Mouse (Mus musculus): ENCODE measurements around the gene Ncan. TPM values are rescaled to one million over a fixed set of nuclear protein-coding genes. Genes with fewer than 3 reads are reported as not detected.

The Ncan gene
- polyA plus RNA-seq, 1 experiment: 82.5 TPM

DNA sequence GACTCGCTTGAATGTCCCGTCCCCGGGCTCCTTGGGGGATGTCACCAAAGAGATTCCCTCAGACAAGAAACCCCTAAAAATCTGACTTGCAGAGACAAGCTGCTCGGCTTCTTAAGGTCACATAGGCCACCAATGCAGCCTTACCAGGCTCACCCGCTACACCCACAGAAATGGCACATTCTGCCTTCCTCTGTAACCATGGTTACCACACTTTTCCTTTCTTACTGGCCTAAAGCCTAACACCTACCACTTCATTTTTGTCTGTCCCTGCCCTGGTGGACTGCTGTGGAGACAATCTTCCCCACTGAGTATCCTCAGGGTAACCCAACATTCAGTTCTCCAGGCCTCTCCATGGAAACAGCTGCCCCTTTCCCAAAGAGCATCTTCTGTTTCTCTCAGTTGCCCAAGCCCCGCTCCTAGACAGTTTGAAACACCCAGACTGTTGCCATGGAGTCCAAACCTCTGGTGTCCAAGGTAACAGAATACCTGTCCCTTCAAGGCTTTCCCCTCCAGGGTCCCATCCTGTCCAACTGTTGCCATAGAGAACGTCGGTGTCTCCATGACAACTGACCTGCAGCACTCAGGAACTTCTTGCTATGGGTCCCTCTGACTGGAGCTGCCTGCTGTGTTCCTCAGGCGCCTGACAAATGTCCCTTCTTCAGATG lies 31.2 kb downstream of the Ncan start:
- H3K27ac ChIP-seq (ENCODE audit: insufficient read depth, low read length): no peak overlapping the region
- H3K4me3 ChIP-seq (ENCODE audit: insufficient read depth, low read length): no peak overlapping the region
- TF ChIP-seq CTCF (IDR thresholded peaks at IDR 0.05; ENCODE audit: extremely low read depth, insufficient read depth, low read length): no peak
- no peak for TF ChIP-seq POLR2A (IDR thresholded peaks at IDR 0.05; ENCODE audit: extremely low read depth, insufficient read depth, low read length)
- H3K4me1 ChIP-seq (ENCODE audit: control insufficient read depth, insufficient read depth, low read length): no peaks in the 10 kb centered on the region; the same call in 1 of the 2 replicates

DNA sequence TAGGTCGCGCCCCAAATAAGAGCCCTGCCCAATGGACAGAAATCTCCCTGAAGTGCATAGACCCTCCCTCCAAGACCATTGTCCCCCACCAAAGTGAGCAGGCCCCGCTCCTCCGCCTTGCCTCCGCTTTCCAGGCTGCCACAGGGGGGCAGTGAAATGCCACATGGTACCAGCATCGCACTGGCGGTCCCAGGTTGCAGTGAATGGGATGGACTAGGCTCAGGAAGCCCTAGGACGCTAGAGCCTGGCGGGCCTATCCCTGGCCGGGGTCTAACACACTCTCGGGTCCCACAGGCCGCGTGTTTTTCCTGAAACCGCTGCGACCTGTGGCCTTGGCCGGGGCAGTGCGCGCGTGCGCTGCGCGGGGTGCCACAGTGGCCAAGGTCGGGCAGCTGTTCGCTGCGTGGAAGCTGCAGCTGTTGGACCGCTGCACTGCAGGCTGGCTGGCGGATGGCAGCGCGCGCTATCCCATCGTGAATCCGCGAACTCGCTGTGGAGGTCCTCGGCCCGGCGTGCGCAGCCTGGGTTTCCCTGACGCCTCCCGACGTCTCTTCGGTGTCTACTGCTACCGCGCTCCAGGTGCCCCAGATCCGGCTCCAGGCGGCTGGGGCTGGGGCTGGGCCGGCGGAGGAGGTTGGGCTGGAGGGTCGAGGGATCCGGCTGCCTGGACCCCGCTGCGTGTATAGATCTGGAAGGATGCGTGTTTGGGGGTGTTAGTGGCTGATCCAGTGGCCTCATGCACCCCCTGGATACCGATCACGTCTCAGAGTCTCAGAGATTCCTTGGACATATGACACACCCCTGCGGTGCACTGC lies 32.6 kb downstream of the Ncan start:
- TF ChIP-seq POLR2A (IDR thresholded peaks at IDR 0.05; ENCODE audit: extremely low read depth, insufficient read depth, low read length): no peak
- TF ChIP-seq CTCF (IDR thresholded peaks at IDR 0.05; ENCODE audit: extremely low read depth, insufficient read depth, low read length): peak; percentile 79
- Histone ChIP-seq H3K4me1 (ENCODE audit: control insufficient read depth, insufficient read depth, low read length) (no peaks in the 10 kb centered on the region; the same call in 1 of the 2 replicates), H3K4me3 (ENCODE audit: insufficient read depth, low read length) (peak overlapping the region; percentile 9), H3K27ac (ENCODE audit: insufficient read depth, low read length) (no peak overlapping the region)

DNA sequence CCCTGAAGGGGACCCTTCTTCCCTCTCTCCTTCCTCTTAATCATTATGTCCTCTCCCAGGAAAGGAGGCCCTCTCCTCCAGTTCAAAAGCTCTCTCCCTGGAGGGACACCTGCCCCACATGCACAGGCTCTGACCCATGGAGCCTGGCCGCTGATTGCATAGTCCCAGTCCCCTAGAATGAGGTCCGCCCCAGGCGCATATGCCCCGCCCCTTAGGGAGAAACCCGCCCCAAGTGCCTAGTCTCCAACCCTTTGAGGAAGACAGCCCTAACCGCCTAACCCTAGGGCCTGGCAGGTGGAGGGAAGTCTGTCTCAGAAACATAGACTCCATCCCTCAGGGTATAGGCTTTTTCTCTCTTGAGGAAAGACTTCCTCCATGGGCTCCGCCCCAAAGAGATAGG lies 33.4 kb downstream of the Ncan start:
- no peaks in the 10 kb centered on the region; the same call in 1 of the 2 replicates for H3K4me1 ChIP-seq (ENCODE audit: control insufficient read depth, insufficient read depth, low read length)
- H3K4me3 ChIP-seq (ENCODE audit: insufficient read depth, low read length): no peak overlapping the region
- H3K27ac ChIP-seq (ENCODE audit: insufficient read depth, low read length): no peak overlapping the region
- no peak for TF ChIP-seq POLR2A (IDR thresholded peaks at IDR 0.05; ENCODE audit: extremely low read depth, insufficient read depth, low read length)
- TF ChIP-seq CTCF (IDR thresholded peaks at IDR 0.05; ENCODE audit: extremely low read depth, insufficient read depth, low read length): no peak

DNA sequence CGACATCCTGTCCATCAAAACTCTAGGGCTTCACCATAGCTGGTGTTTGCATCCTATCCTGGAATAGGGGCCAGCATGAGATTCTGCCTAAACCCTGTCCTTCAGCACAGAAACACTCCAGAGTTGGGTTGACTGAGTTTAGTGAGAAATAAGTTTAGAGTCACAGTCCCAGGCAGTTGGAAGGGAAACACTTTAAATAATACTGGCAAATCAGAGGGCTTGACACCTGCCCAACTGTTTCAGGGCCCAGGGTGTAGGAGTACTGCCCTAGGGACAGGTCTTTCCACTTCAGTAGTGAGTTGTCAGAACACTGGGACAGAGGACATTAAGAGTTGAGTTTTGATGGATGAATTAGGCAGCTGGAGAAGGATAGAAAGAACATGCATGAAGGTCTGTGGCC lies 34.5 kb downstream of the Ncan start:
- Histone ChIP-seq H3K4me1 (ENCODE audit: control insufficient read depth, insufficient read depth, low read length) (no peaks in the 10 kb centered on the region; the same call in 1 of the 2 replicates), H3K4me3 (ENCODE audit: insufficient read depth, low read length) (no peak overlapping the region), H3K27ac (ENCODE audit: insufficient read depth, low read length) (no peak overlapping the region)
- TF ChIP-seq CTCF (IDR thresholded peaks at IDR 0.05; ENCODE audit: extremely low read depth, insufficient read depth, low read length): no peak
- TF ChIP-seq POLR2A (IDR thresholded peaks at IDR 0.05; ENCODE audit: extremely low read depth, insufficient read depth, low read length): no peak

DNA sequence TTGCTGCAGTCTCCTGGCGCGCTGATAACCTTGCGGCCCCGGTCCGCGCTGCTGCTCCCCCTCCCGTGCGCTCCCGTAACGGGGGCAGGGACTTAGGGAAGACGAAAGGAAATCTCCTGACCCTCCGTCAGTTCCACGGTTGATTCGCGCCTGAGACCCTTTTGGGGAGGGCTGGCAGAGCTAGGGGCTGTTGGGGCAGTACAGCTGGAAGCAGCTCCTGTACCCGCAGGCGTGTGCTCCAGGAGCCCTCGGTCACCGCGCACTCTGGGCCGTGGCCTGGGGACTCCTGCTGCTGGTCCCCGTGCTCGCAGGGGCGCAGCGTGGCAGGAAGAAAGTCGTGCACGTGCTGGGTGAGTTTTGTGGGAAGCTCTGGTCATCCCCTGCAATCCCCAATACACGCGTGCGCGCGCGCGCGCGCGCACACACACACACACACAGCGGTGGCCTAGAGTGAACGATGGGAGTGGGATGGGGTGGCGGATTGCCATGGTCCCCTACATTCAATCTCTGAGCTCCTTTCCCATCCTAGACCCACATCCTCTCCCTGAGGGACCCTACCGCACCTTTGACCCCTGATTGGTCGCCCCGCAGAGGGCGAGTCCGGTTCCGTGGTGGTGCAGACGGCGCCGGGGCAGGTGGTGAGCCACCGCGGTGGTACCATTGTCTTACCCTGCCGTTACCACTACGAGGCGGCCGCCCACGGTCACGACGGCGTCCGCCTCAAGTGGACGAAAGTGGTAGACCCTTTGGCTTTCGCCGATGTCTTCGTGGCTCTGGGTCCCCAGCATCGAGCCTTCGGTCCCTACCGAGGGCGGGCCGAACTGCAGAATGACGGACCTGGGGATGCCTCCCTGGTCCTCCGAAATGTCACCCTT lies 36.2 kb downstream of the Ncan start:
- no peak overlapping the region for H3K27ac ChIP-seq (ENCODE audit: insufficient read depth, low read length)
- H3K4me1 ChIP-seq (ENCODE audit: control insufficient read depth, insufficient read depth, low read length): no peaks in the 10 kb centered on the region; the same call in 1 of the 2 replicates
- peak overlapping the region; percentile 64 for H3K4me3 ChIP-seq (ENCODE audit: insufficient read depth, low read length)
- TF ChIP-seq POLR2A (IDR thresholded peaks at IDR 0.05; ENCODE audit: extremely low read depth, insufficient read depth, low read length): no peak
- no peak for TF ChIP-seq CTCF (IDR thresholded peaks at IDR 0.05; ENCODE audit: extremely low read depth, insufficient read depth, low read length)

DNA sequence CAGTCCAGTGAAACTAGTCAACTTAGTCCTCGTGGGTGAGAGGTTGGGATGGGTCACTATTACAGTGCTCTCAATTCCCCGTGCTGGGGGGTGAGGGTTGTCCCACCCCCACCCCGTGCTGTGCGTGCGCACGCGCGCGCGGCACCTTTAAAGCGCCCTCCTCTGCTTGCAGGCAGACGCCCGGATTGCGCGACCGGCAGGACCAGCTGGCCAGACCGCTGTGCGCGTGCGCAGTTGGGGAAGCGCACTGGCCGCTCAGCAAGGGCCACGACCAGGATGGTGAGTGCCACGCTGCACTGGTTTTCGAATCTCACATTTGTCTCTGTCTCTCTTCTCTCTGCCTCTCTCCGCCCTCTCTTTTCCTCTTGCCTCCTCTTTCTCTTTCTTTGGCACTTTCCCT lies 37.4 kb downstream of the Ncan start, which contains the start of gene Hapln4:
Gene Hapln4 (plus strand): TSS at position 173 of the 400 bp plus-strand sequence.
- no peak within 1 kb of the TSS for H3K27ac ChIP-seq (ENCODE audit: insufficient read depth, low read length)
- H3K4me1 ChIP-seq (ENCODE audit: control insufficient read depth, insufficient read depth, low read length): no peaks in the 10 kb centered on the region
- no peak for TF ChIP-seq CTCF (IDR thresholded peaks at IDR 0.05; ENCODE audit: extremely low read depth, insufficient read depth, low read length)
- TF ChIP-seq POLR2A (IDR thresholded peaks at IDR 0.05; ENCODE audit: extremely low read depth, insufficient read depth, low read length): peak; percentile 74; the same call in 1 of the 2 replicates
- peak within 1 kb of the TSS; percentile 64 for H3K4me3 ChIP-seq (ENCODE audit: insufficient read depth, low read length)

DNA sequence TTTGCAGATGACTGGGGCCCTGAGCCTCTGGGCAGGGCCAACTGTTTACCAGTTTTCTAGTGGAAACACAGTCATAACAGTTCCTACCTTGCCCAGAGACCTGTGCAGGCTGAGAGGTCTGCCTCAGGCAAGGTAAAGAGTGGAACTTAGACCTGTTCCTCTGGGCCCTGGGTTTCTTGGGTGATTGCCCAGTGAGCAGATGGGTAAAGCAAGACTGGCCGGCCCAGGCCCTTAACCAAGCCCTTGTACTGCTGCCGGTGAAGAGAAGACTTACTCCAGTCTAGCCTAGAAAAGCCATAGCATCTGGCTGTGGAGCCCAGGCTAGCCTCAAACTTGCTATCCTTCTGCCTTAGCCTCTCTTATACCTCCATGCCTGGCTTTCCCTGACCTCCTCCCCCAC lies 38.7 kb downstream of the Ncan start:
- Histone ChIP-seq H3K27ac (ENCODE audit: insufficient read depth, low read length) (no peak overlapping the region), H3K4me3 (ENCODE audit: insufficient read depth, low read length) (no peak overlapping the region), H3K4me1 (ENCODE audit: control insufficient read depth, insufficient read depth, low read length) (no peaks in the 10 kb centered on the region)
- no peak for TF ChIP-seq CTCF (IDR thresholded peaks at IDR 0.05; ENCODE audit: extremely low read depth, insufficient read depth, low read length)

DNA sequence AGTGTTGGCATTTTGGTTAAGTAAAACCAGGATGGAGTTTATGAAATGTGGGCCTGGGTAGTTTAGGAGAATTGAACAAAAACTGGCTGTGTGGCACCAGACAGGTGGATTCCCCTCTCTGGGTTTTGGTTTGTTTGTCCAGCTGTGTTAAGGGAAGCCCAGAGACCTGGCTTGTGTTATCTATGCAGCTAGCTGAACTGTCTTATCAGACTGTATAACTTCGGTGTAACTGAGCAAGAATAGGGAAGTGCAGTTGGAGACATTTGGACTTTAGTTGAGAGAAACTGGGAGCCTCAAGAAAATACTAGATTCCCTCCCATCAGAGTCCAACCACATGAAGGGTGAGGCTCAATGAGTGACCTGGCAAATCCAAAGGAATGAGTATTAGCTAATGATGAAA lies 47.0 kb downstream of the Ncan start:
- no peak overlapping the region for H3K27ac ChIP-seq (ENCODE audit: insufficient read depth, low read length)
- H3K4me1 ChIP-seq (ENCODE audit: control insufficient read depth, insufficient read depth, low read length): no peaks in the 10 kb centered on the region
- TF ChIP-seq POLR2A (IDR thresholded peaks at IDR 0.05; ENCODE audit: extremely low read depth, insufficient read depth, low read length) (no peak), CTCF (IDR thresholded peaks at IDR 0.05; ENCODE audit: extremely low read depth, insufficient read depth, low read length) (no peak)
- H3K4me3 ChIP-seq (ENCODE audit: insufficient read depth, low read length): no peak overlapping the region

DNA sequence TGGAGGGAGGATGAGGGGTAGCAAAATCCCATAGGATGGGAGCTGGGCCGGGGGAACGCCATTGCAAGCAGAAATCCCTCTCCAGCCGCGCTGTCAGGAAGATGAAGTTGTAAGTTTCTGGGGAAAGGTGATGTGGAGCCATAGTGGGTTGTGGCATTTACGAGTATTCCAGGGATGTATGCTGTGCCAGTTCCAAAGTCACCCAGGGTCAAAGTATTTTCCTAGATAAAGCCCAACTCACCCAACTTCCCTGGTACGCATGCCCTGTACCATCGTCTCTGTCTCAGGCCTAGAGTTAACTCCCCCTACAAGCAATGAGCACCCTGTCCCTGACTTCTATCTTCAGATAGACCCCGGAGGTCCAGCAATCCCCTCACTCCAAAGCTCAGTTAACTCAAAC lies 47.6 kb downstream of the Ncan start:
- H3K4me1 ChIP-seq (ENCODE audit: control insufficient read depth, insufficient read depth, low read length): no peaks in the 10 kb centered on the region
- TF ChIP-seq CTCF (IDR thresholded peaks at IDR 0.05; ENCODE audit: extremely low read depth, insufficient read depth, low read length): no peak
- TF ChIP-seq POLR2A (IDR thresholded peaks at IDR 0.05; ENCODE audit: extremely low read depth, insufficient read depth, low read length): 0 out of 2 replicates have a peak, but pooled peaks have one; percentile 1
- no peak overlapping the region for H3K27ac ChIP-seq (ENCODE audit: insufficient read depth, low read length)
- no peak overlapping the region for H3K4me3 ChIP-seq (ENCODE audit: insufficient read depth, low read length)

Data from cortical plate, adult 2 months (tissue).